Mouse (Mus musculus) retina, postnatal 7 days (tissue): ENCODE data around the gene Olfr541.
"Not testable (repeated sequence)": the region's sequence is repeated elsewhere in the genome, so short reads cannot be mapped to it uniquely, and the experiment has no call there.

Source experiments
- DNase-seq: peaks from one replicate; pipeline ENCODE4 v3.0.0-alpha.2; 2012; ENCODE audit warnings: low read depth, low spot score

The Olfr541 gene

DNA sequence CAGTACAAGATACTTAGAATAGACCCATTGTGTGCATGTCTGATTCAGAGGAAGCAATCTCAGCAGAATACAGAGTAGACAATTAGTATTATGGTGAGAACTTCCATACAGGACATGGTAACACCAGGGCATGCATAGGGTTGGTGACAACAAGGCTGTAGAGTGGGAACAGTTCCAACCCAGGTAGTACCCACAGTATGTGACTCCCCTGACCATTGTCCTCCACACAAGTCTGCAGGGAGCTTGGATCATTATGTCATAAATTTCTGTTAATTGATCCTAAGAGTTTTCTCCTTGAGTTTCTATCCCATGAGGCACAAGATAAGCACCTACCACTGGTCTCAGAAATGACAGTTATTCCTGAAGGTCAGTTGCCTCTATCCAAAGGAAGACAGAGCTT, at the start of gene Olfr541:
Olfr541 (plus strand) TSS at position 301 of the 400 bp plus-strand sequence.
- DNase-seq: no peak

DNA sequence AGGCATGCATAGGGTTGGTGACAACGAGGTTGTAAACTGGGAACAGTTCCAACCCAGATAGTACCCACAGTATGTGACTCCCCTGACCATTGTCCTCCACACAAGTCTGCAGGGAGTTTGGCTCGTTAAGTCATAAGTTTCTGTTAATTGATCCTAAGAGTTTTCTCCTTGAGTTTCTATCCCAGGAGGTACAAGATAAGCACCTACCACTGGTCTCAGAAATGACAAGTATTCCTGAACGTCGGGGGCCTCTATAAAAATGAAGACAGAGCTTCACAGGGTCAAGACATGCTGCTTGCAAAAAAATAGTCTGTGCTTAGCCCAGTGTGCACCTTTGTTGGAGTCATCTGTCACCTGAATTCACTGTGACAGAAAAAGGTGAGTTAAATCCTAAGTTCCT, 37.4 kb upstream of the Olfr541 start, which contains the start of gene Olfr539:
Olfr539 (plus strand) TSS at position 301 of the 400 bp plus-strand sequence.
- no peak for DNase-seq

DNA sequence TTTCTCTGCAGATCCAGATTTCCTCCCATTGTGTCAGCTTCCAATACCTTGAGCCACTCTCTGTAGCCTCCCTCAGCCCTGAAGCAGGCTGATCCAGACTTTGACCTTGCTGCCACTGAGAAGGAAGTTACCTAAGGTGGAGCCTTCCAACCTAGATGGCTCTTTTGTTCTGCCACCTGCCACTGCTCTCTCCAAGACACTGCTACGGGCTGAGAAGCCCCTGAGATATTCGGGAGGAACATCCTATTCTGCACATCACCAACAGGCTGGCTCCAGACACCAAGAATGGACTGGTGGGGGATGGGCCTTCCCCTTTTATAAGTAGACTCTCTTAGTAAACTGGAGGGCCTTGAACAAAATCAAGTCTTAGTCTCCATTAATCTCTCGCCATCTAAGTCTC, 26.4 kb upstream of the Olfr541 start:
- not testable (repeated sequence) for DNase-seq

DNA sequence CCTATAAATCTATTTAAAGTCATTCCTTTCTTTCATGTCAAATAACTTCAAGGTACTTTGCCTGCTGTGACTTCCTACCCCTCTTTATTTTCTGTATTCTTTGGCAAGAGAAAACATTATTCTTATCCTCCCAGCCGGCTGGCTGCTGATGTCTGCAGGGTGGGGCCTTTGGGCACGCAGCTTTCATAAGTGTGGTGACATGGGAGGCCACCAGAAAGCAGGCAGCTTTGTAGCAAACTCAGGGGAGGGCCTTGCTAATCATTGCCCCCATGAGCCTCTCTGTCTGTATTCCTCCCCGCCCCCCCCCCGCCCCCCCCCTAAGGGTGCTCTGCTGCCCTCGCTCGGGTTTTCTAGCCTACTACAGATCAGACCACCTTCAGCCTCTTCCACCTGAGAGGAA, 21.2 kb upstream of the Olfr541 start:
- DNase-seq: no peak

DNA sequence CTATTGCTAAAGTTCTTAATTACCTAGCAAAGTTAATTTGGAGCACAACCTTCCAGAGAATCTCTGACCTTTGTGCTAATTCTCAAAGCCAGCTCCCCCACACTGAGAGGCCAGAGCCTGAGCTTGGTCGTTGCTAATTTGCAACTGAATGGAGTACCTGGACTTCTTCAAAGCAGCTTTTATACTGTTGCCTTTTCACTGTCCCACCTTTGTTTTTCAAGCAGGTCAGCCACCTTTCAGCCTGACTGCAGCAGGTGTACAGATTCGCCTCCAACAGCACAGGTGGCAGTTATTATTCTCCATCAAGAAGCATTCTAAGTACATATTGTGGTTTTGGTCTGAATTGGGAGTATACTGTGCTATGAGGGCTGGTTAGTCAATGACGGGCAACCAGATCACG, 17.5 kb upstream of the Olfr541 start:
- not testable (repeated sequence) for DNase-seq

DNA sequence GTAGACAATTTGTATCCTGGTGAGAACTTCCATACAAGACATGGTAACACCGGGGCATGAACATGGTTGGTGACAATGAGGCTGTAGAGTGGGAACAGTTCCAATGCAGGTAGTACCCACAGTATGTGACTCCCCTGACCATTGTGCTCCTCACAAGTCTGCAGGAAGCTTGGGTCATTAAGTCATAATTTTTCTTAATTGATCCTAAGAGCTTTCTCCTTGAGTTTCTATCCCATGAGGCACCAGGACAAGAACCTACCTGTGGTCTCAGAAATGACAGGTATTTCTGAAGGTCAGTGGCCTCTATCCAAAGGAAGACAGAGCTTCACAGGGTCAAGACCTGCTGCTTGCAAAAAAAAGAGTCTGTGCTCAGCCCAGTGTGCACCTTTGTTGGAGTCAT, 15.4 kb upstream of the Olfr541 start, which contains the start of gene Olfr45:
Olfr45 (plus strand) TSS at position 301 of the 400 bp plus-strand sequence.
- DNase-seq: no peak

DNA sequence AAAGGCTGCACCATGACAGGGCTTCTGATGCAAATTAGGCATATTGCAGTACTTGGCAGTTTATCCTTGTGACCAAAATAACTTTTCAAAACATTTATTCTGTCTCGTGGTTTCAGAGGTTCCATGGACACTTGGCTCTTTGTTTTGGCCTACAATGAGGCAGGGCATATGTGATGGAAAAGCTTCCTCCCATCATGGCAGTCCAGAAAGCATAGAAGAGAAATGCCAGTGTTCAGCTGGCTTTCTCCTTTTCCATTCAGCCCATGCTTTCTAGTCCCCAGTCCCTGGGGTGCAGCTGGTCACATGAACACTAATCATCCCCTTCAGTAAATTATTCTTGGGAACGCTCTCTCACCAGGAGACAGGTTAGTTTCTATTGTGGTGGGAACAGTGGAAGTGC, 9.3 kb downstream of the Olfr541 start:
- no peak for DNase-seq

DNA sequence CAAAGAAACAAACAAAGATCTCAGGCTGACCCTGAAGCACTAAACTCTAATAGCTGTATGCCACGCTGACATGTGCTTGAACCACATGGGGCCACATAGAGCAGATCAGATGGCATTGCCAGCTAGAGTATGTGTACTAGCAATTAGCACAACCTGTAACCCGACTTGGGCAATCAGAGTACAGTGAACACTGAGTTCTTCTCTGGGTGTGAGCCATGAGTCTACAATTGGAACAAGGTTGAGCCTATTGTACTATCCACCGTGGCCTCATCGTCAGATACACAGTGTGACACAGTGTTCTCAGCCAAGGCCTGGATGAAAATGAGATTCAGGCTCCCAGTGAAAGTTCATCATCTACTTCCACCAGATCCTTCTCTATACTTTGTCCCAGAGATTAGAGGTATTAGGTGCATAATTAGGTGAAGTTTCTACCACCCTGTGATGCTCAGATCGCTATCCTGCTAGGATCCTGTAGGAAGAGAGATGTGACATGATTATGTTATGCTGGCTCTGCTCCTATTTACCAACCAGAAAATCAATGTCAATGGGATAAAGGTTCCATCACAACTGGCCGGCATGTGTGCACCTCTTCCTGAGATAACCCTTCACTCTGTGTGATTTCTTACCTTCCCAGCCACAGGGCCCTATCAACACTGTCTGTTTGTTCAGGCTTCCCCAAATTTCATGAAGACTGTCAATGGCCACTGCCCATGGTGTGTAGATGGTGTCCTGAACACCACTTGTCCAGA, 10.6 kb downstream of the Olfr541 start:
- no peak for DNase-seq

DNA sequence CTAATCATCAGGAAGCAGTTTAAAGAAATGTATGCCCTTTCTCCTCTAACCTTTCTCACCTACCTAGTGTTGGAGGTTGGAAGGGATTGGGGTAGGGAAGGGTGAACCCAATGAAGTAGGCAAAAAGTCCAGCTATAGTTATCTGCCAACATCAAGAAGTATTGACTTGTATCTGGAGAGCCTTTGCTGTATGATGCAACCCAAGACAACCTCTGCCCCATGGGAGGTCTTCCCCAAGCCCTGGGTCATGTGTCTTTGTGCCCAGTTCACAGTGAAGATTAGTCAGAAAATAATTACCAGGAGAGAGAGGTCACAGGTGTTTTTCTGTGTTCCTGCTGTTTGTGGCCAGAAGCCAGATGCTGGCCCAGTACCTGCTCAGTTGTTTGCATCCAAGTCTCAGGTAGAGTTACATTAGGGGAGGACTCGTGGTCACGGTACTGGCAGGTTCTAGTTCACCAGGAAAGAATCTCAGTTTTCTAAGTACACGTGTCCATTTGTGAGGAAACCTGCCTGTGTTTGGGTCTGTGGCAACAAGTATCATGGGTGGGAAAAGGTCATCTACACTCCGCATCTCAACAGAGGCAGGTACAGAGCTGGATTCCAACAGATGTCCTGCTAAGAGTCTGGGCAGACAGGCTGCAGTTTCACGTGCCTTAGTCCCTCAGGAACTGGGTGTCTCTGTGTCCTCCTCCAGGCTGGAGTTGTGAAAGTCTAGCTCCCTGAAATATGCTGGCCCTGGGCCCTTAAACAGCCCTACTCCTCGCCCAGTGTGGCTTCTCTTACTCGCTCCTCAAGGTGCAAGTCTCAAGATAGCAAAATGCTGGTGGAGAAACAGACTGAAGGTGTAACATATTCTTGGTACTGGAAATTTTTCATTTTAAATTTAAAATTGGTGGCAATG, 20.3 kb downstream of the Olfr541 start:
- DNase-seq: no peak

DNA sequence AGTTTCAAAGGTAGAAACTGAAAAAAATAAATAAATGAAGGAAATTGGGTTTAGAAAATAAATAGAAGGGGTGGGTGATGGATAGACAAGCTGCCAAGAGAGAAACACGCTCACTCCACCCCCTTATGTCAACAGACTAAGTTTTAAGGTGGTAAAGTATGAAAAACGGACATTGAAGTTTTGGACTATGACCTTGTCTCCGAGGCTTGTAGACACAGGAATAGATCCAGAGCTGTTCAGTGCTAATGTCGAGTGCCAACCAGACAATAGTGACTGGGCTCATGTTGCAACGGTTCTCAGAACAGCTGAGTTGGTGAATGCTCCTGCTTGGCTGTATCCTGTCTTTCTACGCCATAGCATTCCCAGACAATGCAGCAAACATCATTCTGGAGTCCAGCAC, 24.0 kb downstream of the Olfr541 start:
- no peak for DNase-seq

DNA sequence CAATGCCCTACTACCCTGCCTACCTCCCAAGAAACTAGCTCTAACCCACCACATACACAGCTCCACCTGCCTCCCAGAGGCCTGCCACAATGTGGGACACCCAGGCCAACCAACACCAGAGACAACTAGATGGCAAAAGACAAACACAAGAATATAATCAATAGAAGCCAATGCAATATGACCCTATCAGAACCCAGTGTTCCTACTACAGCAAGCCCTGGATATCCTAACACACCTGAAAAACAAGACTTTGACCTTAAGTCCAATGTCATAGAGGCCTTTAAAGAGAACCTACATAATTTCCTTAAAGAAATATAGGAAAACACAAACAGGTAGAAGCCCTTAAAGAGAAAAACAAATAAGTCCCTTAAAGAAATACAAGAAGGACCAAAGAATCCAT, 28.5 kb downstream of the Olfr541 start:
- DNase-seq: no peak

DNA sequence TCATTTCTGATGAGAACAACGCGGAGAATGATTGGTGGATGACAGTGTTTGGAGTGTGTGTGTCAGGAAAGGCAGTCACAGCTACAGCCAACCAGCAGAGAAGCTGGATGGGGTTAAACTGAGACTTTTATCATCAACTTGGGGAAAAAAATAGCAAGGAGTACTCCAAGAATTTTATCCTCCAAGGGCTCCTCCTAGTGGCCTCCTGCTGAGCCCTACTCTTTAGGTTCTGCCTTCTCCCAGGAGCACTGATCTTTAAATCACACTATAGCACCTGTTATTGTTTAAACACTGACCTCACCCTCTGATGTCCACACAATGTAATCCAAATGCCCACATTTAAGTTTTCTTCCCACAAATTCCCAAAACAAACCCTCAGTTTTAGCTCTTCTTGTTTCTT, 36.1 kb downstream of the Olfr541 start:
- DNase-seq: no peak

DNA sequence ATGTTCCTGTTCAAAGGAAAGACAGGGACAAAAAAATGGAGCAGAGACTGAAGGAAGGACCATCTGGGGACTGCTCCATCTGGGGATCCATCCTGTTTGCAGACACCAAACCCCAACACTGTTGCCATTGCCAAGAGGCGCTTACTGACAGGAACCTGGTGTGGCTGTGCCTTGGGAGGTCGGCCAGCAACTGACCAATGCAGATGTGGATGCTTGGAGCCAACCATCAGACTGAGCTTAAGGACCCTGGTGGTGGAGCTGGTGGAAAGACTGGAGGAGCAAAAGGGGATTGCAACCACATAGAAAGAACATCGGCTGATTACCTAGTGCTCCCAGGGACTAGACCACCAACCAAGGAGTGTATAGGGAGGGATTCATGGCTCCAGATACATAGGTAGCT, 50.3 kb downstream of the Olfr541 start:
- no peak for DNase-seq

DNA sequence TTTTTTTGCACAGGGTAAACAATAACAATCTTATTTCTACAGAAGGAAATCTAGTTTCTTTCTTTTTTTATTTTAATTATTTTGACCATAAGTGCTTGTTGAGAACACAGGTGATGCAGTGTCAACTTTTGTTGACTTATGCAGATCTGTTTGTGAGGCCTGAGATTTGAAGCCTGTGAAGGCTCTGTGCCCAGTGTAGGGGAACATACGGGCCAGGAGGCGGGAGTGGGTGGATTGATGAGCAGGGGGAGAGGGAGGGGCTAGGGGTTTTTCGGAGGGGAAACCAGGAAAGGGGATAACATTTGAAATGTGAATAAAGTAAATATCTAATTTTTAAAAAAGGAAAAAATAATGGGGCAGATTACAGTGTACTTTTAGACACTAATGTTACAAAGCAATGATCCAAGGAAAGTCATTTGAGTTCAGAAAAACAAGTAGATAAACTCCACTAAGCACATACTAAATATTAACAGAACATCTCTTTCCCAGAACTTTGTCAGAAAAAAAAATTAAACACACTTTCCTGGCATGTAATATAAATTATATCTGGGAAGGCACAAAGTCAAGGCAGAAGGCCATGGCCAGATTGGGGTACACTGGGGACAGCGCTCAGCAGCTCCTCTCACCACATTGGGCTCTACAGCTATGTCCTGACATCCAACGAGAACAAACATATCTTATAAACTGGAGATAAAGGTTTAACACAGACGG, 51.2 kb downstream of the Olfr541 start:
- DNase-seq: no peak

DNA sequence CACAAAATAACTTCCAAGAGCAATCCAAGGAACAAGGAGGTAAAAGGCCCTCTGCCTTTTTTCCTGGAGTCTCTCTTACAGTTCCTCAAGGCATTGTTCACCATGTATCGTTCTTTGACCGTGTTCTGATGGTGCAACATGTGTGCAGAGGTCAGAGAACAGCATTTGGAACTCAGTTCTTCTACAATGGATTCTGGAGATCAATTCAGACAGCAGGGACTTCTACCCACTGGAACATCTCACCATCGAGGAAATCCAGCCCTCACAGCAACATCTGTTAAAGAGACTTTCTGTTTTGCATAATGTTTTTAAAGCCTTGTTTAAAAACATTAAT, 51.7 kb downstream of the Olfr541 start:
- no peak for DNase-seq

DNA sequence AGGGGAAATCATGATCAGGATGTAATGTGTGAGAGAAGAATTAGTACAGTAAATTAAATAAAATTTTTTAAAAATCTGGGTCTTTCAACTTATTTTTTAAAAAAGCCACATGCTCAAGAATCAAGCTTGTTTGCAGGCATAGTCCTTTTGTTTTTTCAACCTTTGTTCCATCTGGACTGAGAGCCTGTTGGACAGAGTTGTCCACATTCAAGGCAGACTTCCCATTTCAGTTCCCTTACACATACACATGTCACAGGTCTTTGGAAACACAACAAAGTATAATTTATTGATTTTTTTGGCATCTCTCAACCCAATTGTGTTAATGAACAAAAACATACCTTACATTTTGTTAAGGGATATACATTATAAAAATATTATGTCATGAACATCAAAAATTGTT, 57.5 kb downstream of the Olfr541 start:
- no peak for DNase-seq
